Mouse (Mus musculus) embryonic stem cell, embryonic (primary cell): Measurements from ENCODE around the gene Prima1.

Source experiments
- CTCF ChIA-PET, 4 experiments: fragments of 300-600 bp in 2 of 4; fragments of 350-600 bp in 2 of 4; sonication (Branson Sonifier 250); formaldehyde crosslinking; loops; one replicate each; lab custom pipeline; 2022; ENCODE audit warnings: inconsistent platforms in 2 of 4; lab: Charles Lee
- POLR2A ChIA-PET, 4 experiments: fragments of 300-600 bp in 2 of 4; fragments of 350-600 bp in 2 of 4; sonication (Branson Sonifier 250); formaldehyde crosslinking; loops; one replicate each; lab custom pipeline; 2022; ENCODE audit warnings: antibody characterized with exemption in 4 of 4, inconsistent platforms in 1 of 4; lab: Charles Lee

Prima1 gene

GRCm38 (mm10) chr12:103188223-103188622 is 53.7 kb downstream of the Prima1 start:
- CTCF ChIA-PET: no interaction called here
- POLR2A ChIA-PET: interaction anchor here in 2 of 4 experiments (0.7 to 1.2 kb wide), 3 partner anchors 11 to 15 kb away, joined by 3 read pairs; no protein-coding TSS in a partner anchor

DNA sequence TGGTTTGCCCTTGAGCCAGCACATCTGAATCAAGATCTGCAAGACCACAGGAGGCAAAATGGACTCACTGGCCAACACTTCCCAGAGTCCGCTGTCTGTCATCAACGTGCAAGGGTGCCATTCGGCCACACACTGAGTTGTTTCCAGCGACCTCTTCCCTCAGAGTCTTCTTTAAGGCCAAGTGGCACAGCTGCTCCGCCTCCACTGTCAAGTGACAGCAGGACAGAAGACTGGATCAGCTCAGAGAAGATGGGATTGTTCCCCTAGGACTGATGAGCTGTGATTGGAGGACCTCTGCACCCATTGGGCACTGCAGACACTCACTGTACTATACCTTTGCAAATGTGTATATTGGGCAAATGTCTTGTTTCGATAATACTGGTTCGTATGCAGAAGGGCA is 54.9 kb downstream of the Prima1 start:
- POLR2A ChIA-PET: interaction anchor here in 1 of 4 experiments (1.0 kb wide), 1 partner anchor 204 kb away, joined by 3 read pairs; no protein-coding TSS in a partner anchor
- CTCF ChIA-PET: no interaction called here

- POLR2A ChIA-PET: interaction anchor here in 3 of 4 experiments (0.6 to 1.3 kb wide), 4 partner anchors 9 to 59 kb away, joined by 3 to 6 read pairs (median 4); partner anchors contain the start of gene Prima1 (in 1 of the 3)
- CTCF ChIA-PET: interaction anchor here in 2 of 4 experiments (0.8 to 1.2 kb wide), 6 partner anchors 28 to 450 kb away, joined by 3 to 5 read pairs (median 4); no protein-coding TSS in a partner anchor
These were observed 58.9 kb downstream of the Prima1 start for GRCm38 (mm10) chr12:103183057-103183456.

GRCm38 (mm10) chr12:103168892-103169291 is 73.1 kb downstream of the Prima1 start:
- CTCF ChIA-PET: interaction anchor here in 3 of 4 experiments (0.6 kb wide), 3 partner anchors 25 to 708 kb away, joined by 3 read pairs; no protein-coding TSS in a partner anchor
- POLR2A ChIA-PET: interaction anchor here in 2 of 4 experiments (0.8 to 1.8 kb wide), 2 partner anchors 14 to 73 kb away, joined by 6 read pairs; partner anchors contain the start of gene Prima1 (in 1 of the 2)

GRCm38 (mm10) chr12:103164101-103165030 is 77.6 kb downstream of the Prima1 start:
- ChIA-PET POLR2A (interaction anchor here in 1 of 4 experiments (0.7 kb wide), 1 partner anchor 26 kb away, joined by 5 read pairs; no protein-coding TSS in a partner anchor), CTCF (interaction anchor here in 3 of 4 experiments (0.8 to 2.1 kb wide), 3 partner anchors 20 to 21 kb away, joined by 4 to 6 read pairs (median 6); no protein-coding TSS in a partner anchor)

DNA sequence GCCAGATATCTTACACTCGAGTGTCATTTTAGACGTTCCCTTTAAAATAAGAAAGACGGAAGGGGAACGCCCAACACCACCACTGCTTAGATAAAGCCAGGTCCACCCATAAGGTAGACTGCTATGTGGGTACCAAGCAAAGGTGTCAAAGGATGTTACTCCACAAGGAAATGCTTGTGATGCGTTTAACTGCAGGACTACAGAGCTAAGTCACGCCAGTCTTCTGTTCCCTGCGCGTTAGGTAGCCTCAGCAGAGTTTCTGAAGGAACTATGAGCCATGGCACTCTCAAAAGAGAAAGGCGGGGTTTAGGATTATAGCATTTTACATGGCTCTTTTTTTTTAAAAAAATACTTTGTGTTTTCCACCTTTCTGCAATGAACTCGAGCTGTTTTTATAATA is 78.4 kb downstream of the Prima1 start:
- POLR2A ChIA-PET: interaction anchor here in 1 of 4 experiments (0.7 kb wide), 1 partner anchor 25 kb away, joined by 5 read pairs; no protein-coding TSS in a partner anchor
- CTCF ChIA-PET: interaction anchor here in 2 of 4 experiments (1.1 to 2.1 kb wide), 2 partner anchors 19 to 21 kb away, joined by 4 to 6 read pairs; no protein-coding TSS in a partner anchor

GRCm38 (mm10) chr12:103160721-103161120 is 81.2 kb downstream of the Prima1 start:
- POLR2A ChIA-PET: no interaction called here
- CTCF ChIA-PET: interaction anchor here in 2 of 4 experiments (0.6 to 1.5 kb wide), 2 partner anchors 16 to 17 kb away, joined by 4 to 5 read pairs; no protein-coding TSS in a partner anchor

- ChIA-PET POLR2A (no interaction called here), CTCF (interaction anchor here (0.7 to 2.5 kb wide), 4 partner anchors 14 to 207 kb away, joined by 3 to 8 read pairs (median 4); no protein-coding TSS in a partner anchor)
These were observed 82.9 kb downstream of the Prima1 start for GRCm38 (mm10) chr12:103159016-103159415.

DNA sequence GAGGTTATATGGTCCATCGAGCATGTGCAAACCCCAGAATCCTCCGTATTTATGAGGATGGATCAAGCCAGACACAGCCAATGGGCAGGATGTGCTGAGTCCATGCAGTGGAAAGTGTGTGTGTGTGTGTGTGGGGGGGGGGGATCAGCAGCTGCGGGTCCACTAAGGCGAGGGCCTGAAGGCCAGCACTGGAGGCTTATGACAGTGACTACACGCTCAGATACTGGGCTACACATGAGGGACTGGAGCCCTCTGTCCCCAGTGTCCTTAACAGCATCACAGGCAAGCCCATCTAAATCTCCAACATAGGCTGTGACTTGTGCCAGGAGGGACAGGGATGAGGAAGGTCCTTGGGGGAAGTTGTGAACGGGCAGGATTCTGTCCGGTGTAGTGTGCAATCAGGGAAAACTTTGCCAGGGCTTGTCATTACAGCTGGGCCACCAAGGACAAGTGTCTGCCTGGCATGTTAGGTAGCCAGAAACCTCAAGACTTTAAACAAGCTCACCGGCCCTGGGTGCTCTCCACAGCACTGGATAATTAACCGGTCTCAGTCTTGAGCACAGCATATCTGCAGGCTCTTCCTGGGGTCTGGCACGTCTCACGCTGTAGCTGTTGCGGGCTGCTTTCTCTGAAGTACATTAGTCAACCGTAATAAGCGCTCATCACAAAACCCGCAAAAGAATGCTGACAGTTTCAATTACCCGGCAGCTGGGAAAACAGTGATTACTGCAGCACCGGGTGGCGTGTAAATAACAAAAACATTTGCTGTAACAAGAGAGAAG is 84.6 kb downstream of the Prima1 start:
- ChIA-PET POLR2A (interaction anchor here in 1 of 4 experiments (0.6 kb wide), 1 partner anchor 482 kb away, joined by 3 read pairs; no protein-coding TSS in a partner anchor), CTCF (interaction anchor here in 2 of 4 experiments (0.7 to 2.5 kb wide), 5 partner anchors 13 to 222 kb away, joined by 3 to 8 read pairs (median 5); no protein-coding TSS in a partner anchor)

DNA sequence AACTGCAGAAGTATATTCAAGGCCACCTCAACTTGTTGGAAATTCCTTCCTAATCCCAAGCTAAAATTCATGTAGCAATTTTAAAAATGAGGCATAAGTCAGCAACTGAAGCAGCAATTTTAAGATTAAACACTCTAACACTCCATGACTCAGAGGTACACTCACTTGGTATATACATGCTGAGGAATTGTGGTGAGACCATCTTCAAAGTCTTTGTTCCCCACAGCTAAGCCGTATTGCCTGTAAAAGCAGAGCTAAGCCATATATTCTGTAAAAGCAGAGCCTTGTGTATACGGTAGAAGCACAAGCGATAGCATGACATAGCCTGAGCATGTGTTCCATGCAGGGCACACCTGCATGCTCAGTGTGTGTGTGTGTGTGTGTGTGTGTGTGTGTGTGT is 86.5 kb downstream of the Prima1 start:
- ChIA-PET POLR2A (no interaction called here), CTCF (interaction anchor here (0.6 to 2.5 kb wide), 14 partner anchors 11 to 222 kb away, joined by 3 to 13 read pairs (median 4); no protein-coding TSS in a partner anchor)

- POLR2A ChIA-PET: no interaction called here
- CTCF ChIA-PET: interaction anchor here (0.6 to 2.5 kb wide), 9 partner anchors 10 to 222 kb away, joined by 3 to 13 read pairs (median 4); no protein-coding TSS in a partner anchor
These were observed 87.0 kb downstream of the Prima1 start for GRCm38 (mm10) chr12:103154927-103155326.

- ChIA-PET POLR2A (no interaction called here), CTCF (interaction anchor here in 1 of 4 experiments (1.1 kb wide), 1 partner anchor 8 kb away, joined by 4 read pairs; no protein-coding TSS in a partner anchor)
These were observed 91.7 kb downstream of the Prima1 start for GRCm38 (mm10) chr12:103150247-103150646.
